Mouse (Mus musculus) limb, embryonic 14.5 days (tissue): Measurements from ENCODE around the gene Slc37a1. TPM values are rescaled to one million over a fixed set of nuclear protein-coding genes. Genes with fewer than 3 reads are reported as not detected.
A peak's percentile ranks its signal among the peaks of the same experiment; 100 is the strongest.

Experiments used
- ATAC-seq: fragments of 200-750 bp; cut with Nextera tagmentation; 2 replicates; pipeline ENCODE4 v1.8.0; 2017; ENCODE audit warnings: low read depth, moderate number of reproducible peaks, moderate TSS enrichment; ENCODE audit not compliant: low FRiP score
- DNase-seq: peaks from one replicate; pipeline ENCODE4 v3.0.0-alpha.2; 2015; ENCODE audit warnings: low spot score
- H3K27ac ChIP-seq: fragments of 300-500 bp; sonication (generic); replicated peaks from 2 replicates; pipeline ENCODE4 v1.5.1; 2014; ENCODE audit warnings: low read depth, mild to moderate bottlenecking, low read length, moderate library complexity, mixed read lengths
- H3K27me3 ChIP-seq: fragments of 300-500 bp; sonication (generic); 2 replicates; pipeline ENCODE4 v1.6.1; 2014; ENCODE audit warnings: low read length, mixed read lengths; ENCODE audit not compliant: control insufficient read depth, insufficient read depth
- H3K36me3 ChIP-seq: fragments of 300-500 bp; sonication (generic); 2 replicates; pipeline ENCODE4 v1.6.1; 2014; ENCODE audit warnings: mild to moderate bottlenecking, low read length, moderate library complexity, mixed read lengths; ENCODE audit not compliant: control insufficient read depth, insufficient read depth
- H3K4me1 ChIP-seq: fragments of 300-500 bp; sonication (generic); 2 replicates; pipeline ENCODE4 v1.6.1; 2014; ENCODE audit warnings: antibody characterized with exemption, low read length, mixed read lengths; ENCODE audit not compliant: control insufficient read depth, insufficient read depth
- H3K4me2 ChIP-seq: fragments of 300-500 bp; sonication (generic); replicated peaks from 2 replicates; pipeline ENCODE4 v1.6.1; 2014; ENCODE audit warnings: low read depth, mild to moderate bottlenecking, low read length, moderate library complexity; ENCODE audit not compliant: severe bottlenecking
- H3K4me3 ChIP-seq: fragments of 300-500 bp; sonication (generic); replicated peaks from 2 replicates; pipeline ENCODE4 v1.5.1; 2014; ENCODE audit warnings: low read length
- H3K9ac ChIP-seq: fragments of 300-500 bp; sonication (generic); 2 replicates; pipeline ENCODE4 v1.6.1; 2014; ENCODE audit warnings: mild to moderate bottlenecking, low read depth, low read length, moderate library complexity; ENCODE audit not compliant: severe bottlenecking
- H3K9me3 ChIP-seq: fragments of 300-500 bp; sonication (generic); 2 replicates; pipeline ENCODE4 v1.6.1; 2016; ENCODE audit warnings: low read length; ENCODE audit not compliant: control insufficient read depth
- POLR2A ChIP-seq: fragments of 200-500 bp; IDR thresholded peaks from 2 replicates; pipeline ENCODE4 v1.8.0; 2012; ENCODE audit warnings: inconsistent platforms, mild to moderate bottlenecking, moderate library complexity, borderline replicate concordance; ENCODE audit not compliant: insufficient read depth, insufficient read length; ENCODE audit errors: extremely low read depth
- WGBS: fragments of 180-500 bp; shearing (Covaris S2); extraction: QIAGEN DNeasy Blood & Tissue Kit; methylation state at CpG from one replicate; pipeline ENCODE4 v1.1.7; 2014; 5-methylcytosine and 5-hydroxymethylcytosine counted together
- polyA plus RNA-seq, 2 experiments: library from polyadenylated mRNA; depleted of rRNA in 1 of 2; stranded (reverse) in 1 of 2; unstranded in 1 of 2; fragments of >200 nt; fragmentation: Nextera tagmentation in 1 of 2; extraction: Ambion mirVana in 1 of 2; gene quantifications; 2 replicates each; pipeline versions ENCODE4 v1.2.1 to v1.2.3; 2012 to 2014

Gene Slc37a1
- polyA plus RNA-seq, 2 experiments: 1.6 to 2.4 TPM

DNA sequence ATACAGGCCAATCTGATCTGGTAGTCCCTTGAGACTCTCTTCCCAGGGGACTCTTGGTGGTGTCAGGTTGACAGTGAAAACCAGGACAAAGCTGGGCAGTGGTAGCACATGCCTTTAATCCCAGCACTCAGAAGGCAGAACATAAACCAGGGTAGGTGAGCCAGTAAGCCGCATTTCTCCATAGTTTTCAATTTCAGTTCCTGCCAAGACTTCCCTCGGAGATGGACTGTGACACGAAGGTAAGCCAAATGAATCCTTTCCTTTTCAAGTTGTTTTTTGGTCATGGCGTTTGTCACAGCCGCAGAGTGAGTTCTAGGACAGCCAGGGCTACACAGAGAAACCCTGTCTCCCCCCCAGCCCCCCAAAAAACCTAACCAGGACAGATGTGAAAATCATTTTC lies 105.4 kb downstream of the Slc37a1 start:
- no peak for TF ChIP-seq POLR2A
- Histone ChIP-seq H3K4me1 (peaks cover 23% of the 10 kb centered on the region), H3K4me2 (no peak overlapping the region), H3K36me3 (no peaks in the 10 kb centered on the region), H3K27me3 (no peaks in the 10 kb centered on the region), H3K27ac (no peak overlapping the region), H3K9ac (no peak overlapping the region), H3K9me3 (no peaks in the 10 kb centered on the region), H3K4me3 (no peak overlapping the region)
- 73% methylated on average over 5 of the region's 5 CpGs for WGBS
- ATAC-seq (no peak), DNase-seq (no peak)

- DNase-seq (no peak), ATAC-seq (no peak)
- Histone ChIP-seq H3K27me3 (no peaks in the 10 kb centered on the region), H3K27ac (no peak overlapping the region), H3K4me3 (no peak overlapping the region), H3K36me3 (no peaks in the 10 kb centered on the region), H3K9me3 (no peaks in the 10 kb centered on the region), H3K4me2 (no peak overlapping the region), H3K4me1 (peaks cover 10% of the 10 kb centered on the region), H3K9ac (no peak overlapping the region)
- WGBS: 66% methylated on average over 2 of the region's 2 CpGs
- no peak for TF ChIP-seq POLR2A
Observed at GRCm38 (mm10) chr17:31393811-31394210, 107.2 kb downstream of the Slc37a1 start.

DNA sequence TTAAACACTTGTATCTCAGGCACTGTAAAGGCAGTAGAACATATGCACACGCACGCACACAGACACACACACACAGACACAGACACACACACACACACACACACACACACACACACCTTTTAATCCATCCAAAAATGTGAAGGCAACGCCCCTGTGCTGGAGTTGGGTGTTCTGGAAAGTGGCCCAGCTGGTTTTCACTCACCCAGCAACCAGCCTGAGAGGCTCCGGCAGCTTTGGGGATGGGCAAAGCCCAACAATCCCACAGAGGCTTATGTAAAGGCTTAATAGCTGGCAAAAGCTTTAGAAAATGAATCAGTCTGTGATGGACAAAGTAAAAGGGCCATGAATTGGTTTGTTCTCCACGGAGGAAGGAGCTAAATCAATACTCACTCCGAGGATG lies 113.7 kb downstream of the Slc37a1 start:
- H3K36me3 ChIP-seq: no peaks in the 10 kb centered on the region
- H3K27ac ChIP-seq: no peak overlapping the region
- H3K9me3 ChIP-seq: no peaks in the 10 kb centered on the region
- peak; percentile 25 for DNase-seq
- no peak for ATAC-seq
- TF ChIP-seq POLR2A: no peak
- H3K4me1 ChIP-seq: peaks cover 30% of the 10 kb centered on the region
- 67% methylated on average over 6 of the region's 6 CpGs for WGBS
- no peak overlapping the region for H3K4me3 ChIP-seq
- H3K27me3 ChIP-seq: no peaks in the 10 kb centered on the region
- H3K4me2 ChIP-seq: no peak overlapping the region
- no peak overlapping the region for H3K9ac ChIP-seq

Other genes starting within 250 kb of the Slc37a1 start
- gene Abcg1, start 229.1 kb upstream of the Slc37a1 start, polyA plus RNA-seq (2012; rRNA removed): 3.2 and 3.4 TPM in 2 replicates
- 6.8 and 7.5 TPM in 2 replicates for gene Abcg1, start 229.1 kb upstream of the Slc37a1 start, polyA plus RNA-seq (2014; fragmentation: Nextera tagmentation; extraction: Ambion mirVana)
- 0.33 and 0.99 TPM in 2 replicates for gene Tff3, start 157.1 kb upstream of the Slc37a1 start, polyA plus RNA-seq (2012; rRNA removed)
- gene Tff3, start 157.1 kb upstream of the Slc37a1 start, polyA plus RNA-seq (2014; fragmentation: Nextera tagmentation; extraction: Ambion mirVana): not detected in 2 replicates
- 0.24 TPM in 1 of 2 replicates, not detected in the other for gene Tff2, start 142.5 kb upstream of the Slc37a1 start, polyA plus RNA-seq (2012; rRNA removed)
- gene Tff2, start 142.5 kb upstream of the Slc37a1 start, polyA plus RNA-seq (2014; fragmentation: Nextera tagmentation; extraction: Ambion mirVana): not detected in 2 replicates
- not detected in 2 replicates for gene Tff1, start 121.5 kb upstream of the Slc37a1 start, polyA plus RNA-seq (2012; rRNA removed)
- not detected in 2 replicates for gene Tff1, start 121.5 kb upstream of the Slc37a1 start, polyA plus RNA-seq (2014; fragmentation: Nextera tagmentation; extraction: Ambion mirVana)
- gene Tmprss3, start 87.8 kb upstream of the Slc37a1 start, polyA plus RNA-seq (2012; rRNA removed): 0.03 and 0.06 TPM in 2 replicates
- not detected in 2 replicates for gene Tmprss3, start 87.8 kb upstream of the Slc37a1 start, polyA plus RNA-seq (2014; fragmentation: Nextera tagmentation; extraction: Ambion mirVana)
- 0.30 and 0.35 TPM in 2 replicates for gene Ubash3a, start 78.9 kb upstream of the Slc37a1 start, polyA plus RNA-seq (2012; rRNA removed)
- 0.37 and 0.51 TPM in 2 replicates for gene Ubash3a, start 78.9 kb upstream of the Slc37a1 start, polyA plus RNA-seq (2014; fragmentation: Nextera tagmentation; extraction: Ambion mirVana)
- 0.13 and 0.33 TPM in 2 replicates for gene Rsph1, start 9.4 kb upstream of the Slc37a1 start, polyA plus RNA-seq (2012; rRNA removed)
- gene Rsph1, start 9.4 kb upstream of the Slc37a1 start, polyA plus RNA-seq (2014; fragmentation: Nextera tagmentation; extraction: Ambion mirVana): 0.18 and 0.51 TPM in 2 replicates
- gene Pde9a, start 99.4 kb downstream of the Slc37a1 start, polyA plus RNA-seq (2012; rRNA removed): 47.3 and 77.7 TPM in 2 replicates
- gene Pde9a, start 99.4 kb downstream of the Slc37a1 start, polyA plus RNA-seq (2014; fragmentation: Nextera tagmentation; extraction: Ambion mirVana): 27.2 and 33.5 TPM in 2 replicates
- 45.0 and 52.6 TPM in 2 replicates for gene Wdr4, start 233.2 kb downstream of the Slc37a1 start, polyA plus RNA-seq (2012; rRNA removed)
- gene Wdr4, start 233.2 kb downstream of the Slc37a1 start, polyA plus RNA-seq (2014; fragmentation: Nextera tagmentation; extraction: Ambion mirVana): 29.6 and 31.5 TPM in 2 replicates
- gene Ndufv3, start 233.3 kb downstream of the Slc37a1 start, polyA plus RNA-seq (2012; rRNA removed): 86.4 and 103 TPM in 2 replicates
- 277 and 285 TPM in 2 replicates for gene Ndufv3, start 233.3 kb downstream of the Slc37a1 start, polyA plus RNA-seq (2014; fragmentation: Nextera tagmentation; extraction: Ambion mirVana)